Mouse (Mus musculus) forebrain, embryonic 12.5 days (tissue): Measurements from ENCODE around the gene Lyst. TPM values are rescaled to one million over a fixed set of nuclear protein-coding genes. Genes with fewer than 3 reads are reported as not detected.

Experiments
- ATAC-seq: fragments of 200-750 bp; cut with Nextera tagmentation; 2 replicates; pipeline ENCODE4 v1.8.0; 2017; ENCODE audit warnings: moderate TSS enrichment; ENCODE audit not compliant: low FRiP score
- H3K27ac ChIP-seq: fragments of 300-500 bp; sonication (generic); 2 replicates; pipeline ENCODE4 v1.5.1; 2016; ENCODE audit warnings: mild to moderate bottlenecking
- H3K27me3 ChIP-seq: fragments of 300-500 bp; sonication (generic); 2 replicates; pipeline ENCODE4 v1.6.1; 2016; ENCODE audit warnings: mild to moderate bottlenecking
- H3K36me3 ChIP-seq: fragments of 300-500 bp; sonication (generic); replicated peaks from 2 replicates; pipeline ENCODE4 v1.6.1; 2016; ENCODE audit warnings: mild to moderate bottlenecking
- H3K4me1 ChIP-seq: fragments of 300-500 bp; sonication (generic); 2 replicates; pipeline ENCODE4 v1.6.1; 2016
- H3K4me2 ChIP-seq: fragments of 300-500 bp; sonication (generic); 2 replicates; pipeline ENCODE4 v1.6.1; 2016; ENCODE audit warnings: mild to moderate bottlenecking, moderate library complexity
- H3K4me3 ChIP-seq: fragments of 300-500 bp; sonication (generic); replicated peaks from 2 replicates; pipeline ENCODE4 v1.5.1; 2016; ENCODE audit warnings: mild to moderate bottlenecking
- H3K9ac ChIP-seq: fragments of 300-500 bp; sonication (generic); 2 replicates; pipeline ENCODE4 v1.6.1; 2016; ENCODE audit warnings: mild to moderate bottlenecking
- H3K9me3 ChIP-seq: fragments of 300-500 bp; sonication (generic); 2 replicates; pipeline ENCODE4 v1.6.1; 2016
- WGBS: fragments of 180-500 bp; shearing (Covaris S2); methylation state at CpG from one replicate; pipeline ENCODE4 v1.1.7; 2016; 5-methylcytosine and 5-hydroxymethylcytosine counted together
- polyA plus RNA-seq: library from polyadenylated mRNA; unstranded; fragments of >200 nt; fragmentation: Nextera tagmentation; extraction: Ambion mirVana; gene quantifications from 2 replicates; pipeline ENCODE4 v1.2.1, GENCODE M21; 2016

Lyst gene
- polyA plus RNA-seq, 1 experiment from 2014 or later = 4.6 TPM

DNA sequence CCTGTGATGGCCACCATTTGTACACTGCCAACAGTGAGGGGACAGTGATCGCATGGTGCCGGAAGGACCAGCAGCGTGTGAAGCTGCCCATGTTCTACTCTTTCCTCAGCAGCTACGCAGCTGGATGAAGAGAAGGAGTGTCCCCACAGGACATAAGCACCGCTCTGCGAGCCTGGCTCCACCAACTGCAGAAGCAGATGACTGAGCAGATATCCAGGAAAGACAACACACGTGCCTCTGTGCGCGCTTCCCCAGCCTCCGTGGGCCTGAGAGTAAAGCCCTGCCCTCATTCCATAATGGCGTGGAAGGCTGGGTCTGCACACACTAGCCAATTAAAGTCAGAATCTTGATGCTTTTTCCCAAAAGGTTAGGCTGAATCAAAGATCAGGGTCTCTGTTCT is 186.9 kb downstream of the Lyst start:
- H3K27me3 ChIP-seq = peaks cover 2% of the 10 kb centered on the region
- H3K9me3 ChIP-seq = no peaks in the 10 kb centered on the region
- no peak overlapping the region for H3K4me3 ChIP-seq
- no peak overlapping the region for H3K4me2 ChIP-seq
- 91% methylated on average over 11 of the region's 11 CpGs for WGBS
- no peak overlapping the region for H3K27ac ChIP-seq
- H3K9ac ChIP-seq = no peak overlapping the region
- no peak for ATAC-seq
- peaks cover 7% of the 10 kb centered on the region; the same call in 1 of the 2 replicates for H3K36me3 ChIP-seq
- H3K4me1 ChIP-seq = no peaks in the 10 kb centered on the region

DNA sequence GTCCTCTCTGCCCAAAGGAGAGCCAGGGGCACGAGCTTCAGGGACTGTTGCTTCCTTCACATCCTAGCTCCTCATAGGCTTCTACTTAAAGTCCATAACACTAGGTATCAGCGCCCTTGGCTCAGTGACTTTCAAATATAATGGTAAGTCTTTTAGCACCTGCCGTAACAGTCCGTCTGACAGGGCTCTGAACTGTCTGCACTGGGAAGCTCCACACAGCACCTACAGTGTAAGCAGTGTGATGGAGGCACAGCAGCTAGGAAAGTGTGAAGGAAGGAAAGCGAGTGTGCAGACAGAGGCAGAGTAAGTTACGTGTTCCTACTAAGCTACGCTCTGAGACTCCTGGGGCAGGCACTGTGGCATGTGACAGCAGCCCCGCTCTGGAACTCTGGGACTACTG is 187.5 kb downstream of the Lyst start:
- Histone ChIP-seq H3K9ac (no peak overlapping the region), H3K4me2 (no peak overlapping the region), H3K27me3 (peaks cover 5% of the 10 kb centered on the region), H3K4me3 (no peak overlapping the region), H3K36me3 (peaks cover 7% of the 10 kb centered on the region; the same call in 1 of the 2 replicates), H3K27ac (no peak overlapping the region), H3K9me3 (no peaks in the 10 kb centered on the region), H3K4me1 (no peaks in the 10 kb centered on the region)
- WGBS = 85% methylated on average over 8 of the region's 8 CpGs
- ATAC-seq = no peak

DNA sequence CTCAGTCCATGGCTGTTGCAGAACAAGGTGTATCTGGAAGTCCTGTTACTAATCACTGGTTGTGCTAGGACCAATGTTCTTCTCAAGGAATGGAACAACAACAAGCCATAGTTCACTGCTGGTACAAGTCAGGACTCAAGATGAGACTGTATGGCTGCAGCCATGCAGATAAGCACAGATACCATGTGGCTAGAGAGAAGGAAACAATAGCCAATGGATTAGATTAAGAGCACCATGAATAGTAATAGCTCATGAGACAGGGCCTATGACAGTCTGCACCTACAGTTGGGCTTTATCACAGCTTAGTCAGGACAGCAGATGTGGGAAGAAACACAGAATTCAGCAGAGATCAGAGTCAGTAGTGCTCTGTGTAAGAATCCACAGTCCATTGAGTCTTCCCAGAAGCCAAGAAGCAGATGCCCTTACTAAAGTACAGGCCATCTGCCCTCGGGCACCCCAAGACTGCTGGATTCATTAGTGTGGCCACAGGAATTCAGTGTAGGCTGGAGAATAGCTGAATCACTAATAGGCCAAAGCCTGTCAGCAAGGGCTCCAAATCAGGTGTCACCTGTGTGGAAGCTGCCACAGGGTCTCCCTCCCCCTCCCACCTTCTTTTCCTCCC is 188.8 kb downstream of the Lyst start:
- Histone ChIP-seq H3K9ac (no peak overlapping the region), H3K4me3 (no peak overlapping the region), H3K9me3 (no peaks in the 10 kb centered on the region), H3K4me2 (no peak overlapping the region), H3K36me3 (peaks cover 7% of the 10 kb centered on the region; the same call in 1 of the 2 replicates), H3K27ac (no peak overlapping the region), H3K4me1 (peaks cover 4% of the 10 kb centered on the region), H3K27me3 (peaks cover 18% of the 10 kb centered on the region)
- no peak for ATAC-seq
- 88% methylated on average over 1 of the region's 1 CpGs for WGBS

DNA sequence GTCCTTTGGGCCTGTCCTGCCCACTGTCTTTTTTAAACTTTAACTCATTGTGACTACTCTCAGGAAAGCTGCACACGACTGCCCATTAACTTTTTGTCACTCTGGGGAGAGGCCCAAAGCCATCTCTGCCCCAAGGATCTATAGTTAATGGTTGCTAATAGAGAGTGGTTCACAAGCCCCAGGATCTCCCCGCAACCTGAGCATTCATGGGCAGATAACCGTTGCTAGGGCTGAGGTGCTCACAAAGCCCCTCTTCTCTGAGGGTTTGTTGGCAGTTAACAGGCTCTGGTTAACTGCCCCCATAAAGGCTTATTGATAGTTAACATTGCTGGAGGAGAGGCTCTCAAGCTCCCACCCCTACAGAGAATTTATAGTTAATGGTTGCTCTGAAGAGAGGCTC is 190.1 kb downstream of the Lyst start:
- H3K36me3 ChIP-seq = peaks cover 7% of the 10 kb centered on the region; the same call in 1 of the 2 replicates
- no peak overlapping the region for H3K4me3 ChIP-seq
- no peaks in the 10 kb centered on the region for H3K9me3 ChIP-seq
- H3K27ac ChIP-seq = no peak overlapping the region
- peaks cover 17% of the 10 kb centered on the region for H3K4me1 ChIP-seq
- no peak for ATAC-seq
- WGBS = 73% methylated on average over 3 of the region's 3 CpGs
- no peak overlapping the region for H3K9ac ChIP-seq
- peaks cover 31% of the 10 kb centered on the region for H3K27me3 ChIP-seq
- H3K4me2 ChIP-seq = no peak overlapping the region

DNA sequence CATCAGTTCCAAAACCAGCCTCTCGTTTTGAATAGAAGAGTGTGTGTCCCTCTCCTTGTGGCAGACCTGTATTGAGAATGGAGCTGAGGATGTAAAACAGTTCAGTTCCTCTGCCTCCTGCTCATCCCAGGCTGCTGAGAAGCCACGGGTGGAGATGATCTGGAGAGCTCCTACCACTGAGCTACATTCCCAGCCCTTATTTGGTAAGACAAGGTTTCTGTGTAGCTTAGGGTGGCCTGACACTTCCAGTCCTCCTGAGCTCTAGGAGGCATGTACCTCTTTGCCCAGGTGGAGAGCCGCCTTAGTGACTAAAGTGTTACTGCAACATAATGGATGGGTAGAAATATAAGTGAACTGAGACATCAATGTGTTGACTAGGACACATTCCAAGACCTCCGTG is 190.8 kb downstream of the Lyst start:
- Histone ChIP-seq H3K27ac (no peak overlapping the region), H3K9ac (no peak overlapping the region), H3K36me3 (peaks cover 7% of the 10 kb centered on the region; the same call in 1 of the 2 replicates), H3K9me3 (no peaks in the 10 kb centered on the region), H3K4me1 (peaks cover 22% of the 10 kb centered on the region), H3K4me3 (no peak overlapping the region), H3K27me3 (peaks cover 39% of the 10 kb centered on the region), H3K4me2 (no peak overlapping the region)
- WGBS = 80% methylated on average over 4 of the region's 4 CpGs
- no peak for ATAC-seq

DNA sequence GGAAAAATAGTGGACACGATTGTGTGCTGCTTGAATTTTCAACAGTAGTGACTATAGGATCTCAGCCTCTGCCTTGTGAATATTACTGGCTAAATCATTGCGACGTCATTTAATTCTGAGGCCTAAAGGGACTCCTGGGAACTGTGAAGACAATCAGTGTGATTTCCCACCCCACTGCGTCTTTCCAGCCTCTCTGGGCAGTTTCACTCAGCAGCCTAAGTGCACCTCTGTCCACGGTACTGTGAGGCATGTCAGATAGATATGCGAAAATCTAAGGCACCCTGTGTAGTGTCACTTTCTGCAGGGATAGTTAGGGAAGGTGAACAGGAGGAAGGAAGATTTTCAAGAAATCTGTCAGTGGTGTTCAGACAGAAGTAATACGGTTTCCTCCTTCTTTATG is 193.1 kb downstream of the Lyst start:
- peak overlapping the region; percentile 95; the same call in 1 of the 2 replicates for H3K4me2 ChIP-seq
- H3K9me3 ChIP-seq = no peaks in the 10 kb centered on the region
- no peak overlapping the region for H3K27ac ChIP-seq
- peaks cover 22% of the 10 kb centered on the region for H3K4me1 ChIP-seq
- peaks cover 42% of the 10 kb centered on the region for H3K27me3 ChIP-seq
- H3K9ac ChIP-seq = no peak overlapping the region
- ATAC-seq = no peak; the same call in 1 of the 2 replicates
- H3K36me3 ChIP-seq = no peaks in the 10 kb centered on the region
- WGBS = 53% methylated on average over 7 of the region's 7 CpGs
- H3K4me3 ChIP-seq = no peak overlapping the region

DNA sequence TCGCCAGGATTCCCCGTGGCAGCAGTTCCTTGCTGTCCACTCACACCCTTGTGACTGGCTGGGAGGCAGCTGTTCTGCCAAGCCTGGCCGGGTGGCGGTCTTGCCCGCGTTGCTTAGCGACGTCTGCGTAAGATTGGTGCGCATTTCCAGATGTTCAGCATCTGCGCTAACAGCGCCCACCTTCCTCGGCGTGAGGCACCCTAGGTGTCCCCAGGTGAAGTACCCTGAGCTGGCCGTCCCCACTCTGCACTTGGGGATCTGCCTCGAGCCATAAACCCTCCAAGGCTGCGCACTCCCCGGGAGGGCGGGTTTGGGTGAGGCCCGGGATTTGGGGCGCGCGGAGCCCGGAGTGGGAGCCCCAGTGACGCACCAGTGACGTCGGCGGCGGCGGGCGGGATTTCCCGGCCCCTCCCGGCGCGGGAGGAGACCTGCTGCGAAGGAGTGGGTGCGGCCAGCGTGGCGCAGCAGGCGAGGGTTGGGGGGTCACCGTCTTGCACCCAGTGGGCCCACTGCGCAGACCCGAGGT is 193.8 kb downstream of the Lyst start, which contains the start of gene Gng4:
Gene Gng4 (plus strand): TSS at position 166 of the 526 bp plus-strand sequence.
- Histone ChIP-seq H3K9me3 (no peaks in the 10 kb centered on the region), H3K9ac (peak within 1 kb of the TSS; percentile 61), H3K4me2 (peak within 1 kb of the TSS; percentile 95), H3K4me3 (peak within 1 kb of the TSS; percentile 62), H3K36me3 (no peaks in the 10 kb centered on the region), H3K4me1 (peaks cover 22% of the 10 kb centered on the region), H3K27ac (no peak within 1 kb of the TSS), H3K27me3 (peaks cover 42% of the 10 kb centered on the region)
- WGBS = under 1% methylated on average over 43 of the region's 43 CpGs
- ATAC-seq = peak; percentile 77

DNA sequence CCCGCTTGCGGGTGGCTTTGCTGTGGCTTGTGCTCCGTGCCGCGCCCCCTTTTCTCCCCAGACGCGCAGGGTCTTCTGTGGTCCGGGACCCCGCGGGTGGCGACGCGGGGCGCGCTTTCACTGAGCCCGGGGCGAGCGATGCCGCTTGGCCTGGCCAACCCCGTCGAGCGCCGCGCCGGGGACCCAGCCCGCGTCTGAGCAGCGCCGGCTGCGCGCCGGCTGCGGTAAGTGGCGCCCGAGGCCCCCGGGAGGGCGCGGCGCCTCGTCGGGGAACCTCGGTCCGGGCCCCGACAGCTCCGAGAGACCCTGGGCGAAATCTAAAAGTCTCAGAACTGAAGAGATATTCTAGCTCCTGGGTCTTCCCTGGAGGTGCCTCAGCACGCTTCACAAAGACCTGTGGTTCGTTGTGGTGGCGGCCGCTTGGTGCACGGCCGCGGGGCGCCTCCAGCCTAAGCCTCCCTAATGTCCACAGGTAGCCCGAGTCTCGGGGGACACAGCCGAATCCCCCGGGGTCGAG is 194.3 kb downstream of the Lyst start:
- Histone ChIP-seq H3K27me3 (peaks cover 42% of the 10 kb centered on the region), H3K4me3 (peak overlapping the region; percentile 62), H3K27ac (no peak overlapping the region), H3K9ac (peak overlapping the region; percentile 61), H3K4me1 (peaks cover 22% of the 10 kb centered on the region), H3K9me3 (no peaks in the 10 kb centered on the region), H3K36me3 (no peaks in the 10 kb centered on the region), H3K4me2 (peak overlapping the region; percentile 95)
- peak; percentile 74 for ATAC-seq
- under 1% methylated on average over 47 of the region's 59 CpGs for WGBS

DNA sequence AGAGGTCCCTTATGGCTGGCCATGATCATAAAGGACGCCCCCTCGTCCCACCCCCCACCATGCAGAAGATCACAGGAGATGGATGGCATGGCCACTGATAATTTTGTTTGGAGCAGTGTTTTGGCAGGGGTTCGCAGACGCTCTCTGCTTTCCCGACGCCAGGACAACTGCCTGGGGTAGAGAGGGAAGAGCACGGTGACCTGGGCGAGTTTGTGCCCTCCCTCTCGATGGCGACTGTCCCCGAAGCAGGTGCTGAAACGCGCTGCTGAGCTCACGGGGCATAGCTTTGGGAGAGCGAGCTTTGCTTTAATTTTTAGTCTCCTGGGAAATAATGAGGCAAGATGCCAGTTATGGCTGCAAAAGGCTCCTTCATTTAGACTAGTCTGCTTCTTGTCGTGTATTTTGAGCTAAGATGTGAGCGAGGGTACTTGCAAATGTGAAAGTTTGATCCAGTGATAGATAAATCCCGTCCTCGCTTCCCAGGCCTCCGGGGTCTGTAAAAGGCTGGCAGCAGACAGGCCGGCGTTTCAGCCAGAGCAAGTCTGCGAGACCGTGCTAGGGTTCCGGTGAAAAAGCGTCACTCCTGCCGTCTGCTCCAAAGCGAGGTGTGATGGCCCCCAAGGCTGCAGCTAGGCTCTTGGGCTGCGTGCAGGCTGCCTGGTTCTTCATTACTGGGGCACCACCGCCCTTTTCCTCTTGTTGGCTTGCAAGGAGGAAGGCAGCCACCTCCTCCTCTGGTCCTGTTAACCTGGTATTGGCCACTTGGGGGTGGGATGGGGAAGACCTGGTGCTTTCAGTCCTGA is 195.0 kb downstream of the Lyst start:
- H3K4me3 ChIP-seq = peak overlapping the region; percentile 62
- under 1% methylated on average over 30 of the region's 30 CpGs for WGBS
- no peaks in the 10 kb centered on the region for H3K36me3 ChIP-seq
- H3K27ac ChIP-seq = no peak overlapping the region
- peak overlapping the region; percentile 95 for H3K4me2 ChIP-seq
- peaks cover 22% of the 10 kb centered on the region for H3K4me1 ChIP-seq
- no peak; the same call in 1 of the 2 replicates for ATAC-seq
- no peaks in the 10 kb centered on the region for H3K9me3 ChIP-seq
- peak overlapping the region; percentile 61 for H3K9ac ChIP-seq
- peaks cover 42% of the 10 kb centered on the region for H3K27me3 ChIP-seq

DNA sequence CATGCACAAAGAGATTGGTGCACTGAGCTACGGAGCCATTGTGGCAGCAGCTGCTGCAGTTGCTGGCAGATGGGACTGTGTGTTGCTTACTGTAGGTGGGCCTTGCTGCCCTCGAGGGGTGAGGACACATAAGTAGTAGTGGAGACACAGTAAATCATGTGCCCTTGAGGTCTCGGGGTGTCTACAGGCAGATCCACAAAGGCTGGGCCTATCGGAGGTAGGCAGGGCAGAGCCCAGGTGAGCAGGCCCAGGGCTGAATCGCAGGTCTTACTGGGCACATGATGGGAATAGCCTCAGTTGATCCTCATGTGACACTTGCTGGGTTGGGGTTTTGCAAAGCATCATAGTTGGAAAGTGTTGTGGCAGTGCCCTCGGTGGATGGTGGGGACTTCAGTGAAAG is 196.8 kb downstream of the Lyst start:
- Histone ChIP-seq H3K9me3 (no peaks in the 10 kb centered on the region), H3K4me2 (no peak overlapping the region), H3K36me3 (no peaks in the 10 kb centered on the region), H3K9ac (no peak overlapping the region), H3K27ac (no peak overlapping the region), H3K4me1 (peaks cover 22% of the 10 kb centered on the region), H3K27me3 (peaks cover 40% of the 10 kb centered on the region), H3K4me3 (no peak overlapping the region)
- ATAC-seq = no peak
- 81% methylated on average over 6 of the region's 6 CpGs for WGBS

DNA sequence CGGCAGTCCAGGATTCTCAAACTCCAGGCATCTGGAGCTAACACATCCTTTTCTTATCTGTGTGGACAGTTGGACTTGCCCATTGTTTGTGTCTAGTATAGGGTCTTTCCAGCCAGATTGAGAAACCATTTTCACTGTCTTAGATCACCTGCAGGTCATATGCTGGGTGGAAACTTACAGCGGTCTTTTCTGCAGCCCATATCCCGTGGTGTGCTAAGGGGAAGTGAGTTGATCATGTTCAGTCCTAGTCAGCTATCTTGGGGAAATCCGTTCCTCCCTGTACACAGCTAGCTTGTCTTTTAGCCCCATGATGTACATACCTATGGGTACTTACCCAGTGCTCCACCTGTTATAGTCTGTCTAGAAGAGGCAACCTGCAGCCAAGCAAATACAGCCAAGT is 197.9 kb downstream of the Lyst start:
- peaks cover 22% of the 10 kb centered on the region for H3K4me1 ChIP-seq
- H3K4me3 ChIP-seq = no peak overlapping the region
- no peak for ATAC-seq
- no peaks in the 10 kb centered on the region for H3K36me3 ChIP-seq
- H3K9me3 ChIP-seq = no peaks in the 10 kb centered on the region
- WGBS = 91% methylated on average over 4 of the region's 4 CpGs
- H3K27me3 ChIP-seq = peaks cover 33% of the 10 kb centered on the region
- no peak overlapping the region for H3K4me2 ChIP-seq
- H3K27ac ChIP-seq = no peak overlapping the region
- no peak overlapping the region for H3K9ac ChIP-seq

DNA sequence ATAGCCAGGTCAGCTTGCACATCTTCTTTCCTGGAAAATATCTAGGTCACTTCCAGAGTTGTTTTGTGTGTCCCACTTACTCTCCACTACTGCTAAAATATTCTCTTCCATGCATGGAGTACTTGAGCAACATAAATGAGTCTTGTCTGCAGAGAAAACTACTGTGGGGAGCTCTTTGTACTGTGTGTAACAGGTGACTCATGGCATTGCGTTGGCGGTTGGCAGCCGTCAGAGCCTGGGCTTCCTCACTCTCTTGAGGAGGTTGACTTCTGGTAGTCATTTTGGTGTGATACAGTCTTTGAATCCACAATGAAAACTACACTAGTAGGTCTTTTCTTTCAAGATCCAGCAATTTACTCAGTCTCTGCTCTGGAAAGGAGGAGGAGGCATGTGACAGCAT is 201.8 kb downstream of the Lyst start:
- no peak overlapping the region for H3K9ac ChIP-seq
- H3K27me3 ChIP-seq = no peaks in the 10 kb centered on the region
- no peaks in the 10 kb centered on the region for H3K9me3 ChIP-seq
- H3K4me2 ChIP-seq = no peak overlapping the region
- WGBS = 90% methylated on average over 3 of the region's 3 CpGs
- no peaks in the 10 kb centered on the region for H3K36me3 ChIP-seq
- ATAC-seq = no peak
- no peak overlapping the region for H3K27ac ChIP-seq
- H3K4me1 ChIP-seq = no peaks in the 10 kb centered on the region
- H3K4me3 ChIP-seq = no peak overlapping the region
